Mouse (Mus musculus) limb, embryonic 11.5 days (tissue): ENCODE measurements at regions not wholly inside any gene's neighbourhood (a gene's known extent, or its start where the extent isn't known, plus 50 kb on each side); places are given as distances from the start of the nearest gene placed in this dataset.

Experiments used
- ATAC-seq: fragments of 200-750 bp; cut with Nextera tagmentation; 2 replicates; pipeline ENCODE4 v1.8.0; 2017; ENCODE audit warnings: low read depth; ENCODE audit not compliant: insufficient number of reproducible peaks, low FRiP score, low TSS enrichment
- DNase-seq: peaks from one replicate; pipeline ENCODE4 v3.0.0-alpha.2; 2015; ENCODE audit warnings: low spot score
- H3K27ac ChIP-seq: fragments of 300-500 bp; sonication (generic); replicated peaks from 2 replicates; pipeline ENCODE4 v1.5.1; 2014; ENCODE audit warnings: low read depth, mild to moderate bottlenecking, low read length
- H3K27me3 ChIP-seq: fragments of 300-500 bp; sonication (generic); 2 replicates; pipeline ENCODE4 v1.6.1; 2014; ENCODE audit warnings: mild to moderate bottlenecking, low read length, mixed read lengths; ENCODE audit not compliant: control insufficient read depth, insufficient read depth
- H3K36me3 ChIP-seq: fragments of 300-500 bp; sonication (generic); 2 replicates; pipeline ENCODE4 v1.6.1; 2014; ENCODE audit warnings: mild to moderate bottlenecking, low read length, moderate library complexity, mixed read lengths; ENCODE audit not compliant: control insufficient read depth, insufficient read depth
- H3K4me1 ChIP-seq: fragments of 300-500 bp; sonication (generic); 2 replicates; pipeline ENCODE4 v1.6.1; 2014; ENCODE audit warnings: low read length, mixed read lengths; ENCODE audit not compliant: control insufficient read depth, insufficient read depth
- H3K4me2 ChIP-seq: fragments of 300-500 bp; sonication (generic); 2 replicates; pipeline ENCODE4 v1.6.1; 2014; ENCODE audit warnings: low read depth, mild to moderate bottlenecking, moderate library complexity; ENCODE audit not compliant: severe bottlenecking
- H3K4me3 ChIP-seq: fragments of 300-500 bp; sonication (generic); 2 replicates; pipeline ENCODE4 v1.5.1; 2014; ENCODE audit warnings: low read depth, low read length
- H3K9ac ChIP-seq: fragments of 300-500 bp; sonication (generic); 2 replicates; pipeline ENCODE4 v1.6.1; 2014; ENCODE audit warnings: mild to moderate bottlenecking, low read length
- H3K9me3 ChIP-seq: fragments of 300-500 bp; sonication (generic); 2 replicates; pipeline ENCODE4 v1.6.1; 2016; ENCODE audit warnings: low read length; ENCODE audit not compliant: control insufficient read depth
- WGBS: fragments of 180-500 bp; shearing (Covaris S2); extraction: QIAGEN DNeasy Blood & Tissue Kit; methylation state at CpG from one replicate; pipeline ENCODE4 v1.1.7; 2014; 5-methylcytosine and 5-hydroxymethylcytosine counted together

- WGBS, result 71% methylated on average over 1 of the region's 1 CpGs
- H3K4me1 ChIP-seq, result no peaks in the 10 kb centered on the region
- no peaks in the 10 kb centered on the region for H3K9me3 ChIP-seq
- no peak overlapping the region for H3K4me3 ChIP-seq
- no peak overlapping the region for H3K27ac ChIP-seq
- no peaks in the 10 kb centered on the region for H3K27me3 ChIP-seq
- H3K9ac ChIP-seq, result no peak overlapping the region
- no peaks in the 10 kb centered on the region for H3K36me3 ChIP-seq
- DNase-seq, result no peak
- ATAC-seq, result no peak
- H3K4me2 ChIP-seq, result no peak overlapping the region
Measured at GRCm38 (mm10) chr12:98354545-98354944, 86.1 kb downstream of the Gpr65 start.

GRCm38 (mm10) chr12:98367583-98367982, 99.1 kb downstream of the Gpr65 start:
- H3K9me3 ChIP-seq, result no peaks in the 10 kb centered on the region
- DNase-seq (no peak), ATAC-seq (no peak)
- no peaks in the 10 kb centered on the region for H3K36me3 ChIP-seq
- H3K4me2 ChIP-seq, result no peak overlapping the region
- 89% methylated on average over 2 of the region's 2 CpGs for WGBS
- no peaks in the 10 kb centered on the region for H3K27me3 ChIP-seq
- no peak overlapping the region for H3K4me3 ChIP-seq
- peaks cover 3% of the 10 kb centered on the region; the same call in 1 of the 2 replicates for H3K4me1 ChIP-seq
- no peak overlapping the region for H3K27ac ChIP-seq
- no peak overlapping the region for H3K9ac ChIP-seq

GRCm38 (mm10) chr12:98370771-98371170, 102.3 kb downstream of the Gpr65 start:
- Histone ChIP-seq H3K4me3 (no peak overlapping the region), H3K4me1 (peaks cover 3% of the 10 kb centered on the region; the same call in 1 of the 2 replicates), H3K9ac (no peak overlapping the region), H3K36me3 (no peaks in the 10 kb centered on the region), H3K27me3 (no peaks in the 10 kb centered on the region), H3K27ac (no peak overlapping the region), H3K4me2 (no peak overlapping the region), H3K9me3 (no peaks in the 10 kb centered on the region)
- 62% methylated on average over 3 of the region's 3 CpGs for WGBS
- ATAC-seq (no peak), DNase-seq (no peak)

- Histone ChIP-seq H3K4me2 (no peak overlapping the region), H3K9ac (no peak overlapping the region), H3K4me3 (no peak overlapping the region), H3K27me3 (no peaks in the 10 kb centered on the region), H3K27ac (no peak overlapping the region), H3K9me3 (no peaks in the 10 kb centered on the region), H3K4me1 (no peaks in the 10 kb centered on the region), H3K36me3 (no peaks in the 10 kb centered on the region)
- 89% methylated on average over 7 of the region's 7 CpGs for WGBS
- ATAC-seq (no peak), DNase-seq (no peak)
Measured at GRCm38 (mm10) chr12:98375214-98375910, 106.9 kb downstream of the Gpr65 start.
